Mouse (Mus musculus) gastrocnemius, adult 18-20 months (tissue): ENCODE data around the gene Thy1. TPM values are rescaled to one million over a fixed set of nuclear protein-coding genes. Genes with fewer than 3 reads are reported as not detected.

Experiments
- DNase-seq: peaks from one replicate; pipeline ENCODE4 v3.0.0; 2021; ENCODE audit warnings: low spot score
- total RNA-seq, 2 experiments: library from RNA; stranded (reverse); gene quantifications; 2 replicates each; pipeline ENCODE4 v1.2.3; 2021

Thy1 gene
- total RNA-seq, 2 experiments from 2014 or later = 7.9 to 10.5 TPM

DNA sequence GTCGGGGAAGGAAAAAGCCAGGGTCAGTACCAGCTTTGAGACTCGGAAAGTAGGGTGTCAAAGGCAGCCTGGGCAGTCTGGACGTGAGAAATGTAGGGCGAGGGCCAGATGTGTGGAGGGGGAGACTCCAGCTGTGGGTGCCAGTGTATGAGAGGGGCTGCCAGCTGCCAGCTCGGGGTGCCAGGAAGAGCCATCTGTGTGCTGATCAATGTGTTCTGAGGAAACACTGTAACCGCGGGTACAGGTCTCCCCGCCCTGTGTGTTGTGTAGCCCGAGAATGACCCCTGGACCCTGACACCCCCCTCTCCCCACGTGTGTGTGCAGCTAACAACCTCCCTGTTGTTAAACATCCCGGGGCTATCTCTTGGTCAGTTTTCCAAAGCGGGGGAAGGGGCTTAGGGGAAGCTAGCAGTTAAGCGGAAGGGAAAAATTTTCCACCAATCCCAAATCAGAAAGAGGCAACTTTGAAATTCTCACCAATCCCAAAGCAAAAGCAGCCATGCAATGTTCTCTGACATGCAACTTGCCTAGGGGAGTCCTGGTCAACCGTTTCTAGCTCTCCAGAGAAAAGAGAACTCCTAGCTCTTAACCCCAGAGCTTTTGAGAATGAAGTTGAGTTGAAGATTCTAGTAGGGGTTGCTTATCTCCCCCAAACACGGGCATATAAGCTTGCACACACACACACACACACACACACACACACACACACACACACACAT is 24.2 kb downstream of the Thy1 start:
- DNase-seq = no peak

DNA sequence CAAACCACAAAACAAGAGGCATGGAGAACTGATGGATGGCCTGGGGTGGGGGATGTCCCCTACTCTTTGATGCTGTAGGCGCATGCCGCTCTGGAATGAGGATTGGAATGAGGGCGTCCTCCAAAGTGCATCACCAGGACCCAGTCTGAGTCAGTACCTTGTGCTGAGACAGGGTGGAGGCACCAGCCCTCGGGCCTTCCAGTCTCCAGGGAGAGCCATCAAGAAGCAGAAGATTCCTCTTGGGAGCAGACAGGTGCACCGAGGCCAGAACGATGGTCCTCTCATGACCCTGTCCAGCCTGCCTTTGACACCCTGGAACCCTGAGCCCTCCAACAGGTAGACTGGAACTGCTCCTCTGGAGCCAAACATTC is 24.8 kb downstream of the Thy1 start:
- peak; percentile 23 for DNase-seq

DNA sequence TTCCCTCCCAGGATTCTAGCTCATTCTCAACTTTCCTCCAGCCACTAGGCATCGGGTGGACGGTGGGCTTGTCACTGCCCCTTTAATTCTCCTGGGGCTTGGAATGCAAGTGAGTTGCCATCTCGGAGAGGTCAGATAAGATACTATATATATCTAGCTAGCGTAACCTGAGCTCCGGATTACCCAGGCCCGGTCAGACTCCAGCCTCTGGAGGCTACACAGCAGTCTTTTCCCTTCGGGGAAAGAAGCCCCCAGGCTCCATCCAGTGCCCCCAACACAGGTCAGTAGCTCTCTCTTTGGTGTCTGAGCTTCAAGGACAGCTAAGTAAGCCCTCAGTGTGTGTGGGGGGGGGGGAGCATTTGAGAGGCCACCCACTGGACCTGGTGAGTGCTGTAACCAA is 26.1 kb downstream of the Thy1 start:
- peak; percentile 69 for DNase-seq

DNA sequence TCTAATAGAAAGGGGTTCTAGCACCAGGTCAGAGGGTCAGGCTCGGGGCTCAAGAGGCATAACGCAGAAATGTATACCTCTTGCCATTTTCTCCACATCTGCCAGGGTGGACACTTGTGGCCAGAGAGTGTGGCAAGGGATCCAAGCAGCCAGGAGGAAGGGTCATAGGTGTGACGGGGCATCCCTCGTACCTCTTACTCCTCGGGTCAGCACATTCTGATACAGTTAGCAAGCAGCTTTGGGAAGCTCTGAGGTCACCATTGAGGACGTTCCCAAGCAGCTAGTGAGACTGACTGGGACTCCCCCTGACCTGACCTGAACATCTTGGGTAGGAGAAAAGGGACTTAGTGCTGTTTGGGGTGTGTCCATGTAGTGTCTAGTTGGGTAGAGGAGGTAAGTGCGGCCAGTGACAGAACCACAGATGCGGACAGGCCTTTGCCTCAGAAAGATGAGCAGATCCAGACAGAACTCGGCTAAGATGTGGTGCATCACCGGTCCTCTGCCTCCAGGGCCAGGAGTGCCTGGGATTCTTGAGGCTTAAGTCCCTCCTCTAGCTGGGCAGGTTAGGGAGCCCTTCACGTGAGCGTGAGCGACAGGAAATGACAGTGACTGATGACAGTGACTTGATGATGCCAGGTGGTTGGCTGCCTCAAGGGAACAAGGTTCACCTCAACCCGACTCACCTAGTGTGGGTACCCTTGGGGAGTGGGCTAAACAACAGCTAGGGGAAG is 27.1 kb downstream of the Thy1 start:
- DNase-seq = peak; percentile 62

DNA sequence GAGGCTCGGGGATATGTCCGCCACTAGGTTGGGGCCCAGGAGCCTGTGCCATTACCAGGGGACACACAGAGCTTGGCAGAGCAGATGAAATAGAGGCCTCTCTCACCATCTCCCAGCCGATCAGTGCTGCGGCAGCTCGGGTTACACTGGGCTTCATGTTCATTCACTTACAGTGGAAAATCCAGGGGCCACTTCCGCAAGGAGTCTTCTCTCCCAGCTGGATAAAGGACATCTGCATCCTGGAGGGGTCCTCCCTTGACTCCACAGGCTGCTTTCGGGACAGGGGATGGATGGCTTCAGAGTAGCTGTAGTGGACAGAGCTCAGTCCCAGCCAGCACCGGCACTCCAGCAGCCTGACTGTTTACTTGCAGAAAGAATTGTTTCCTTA is 27.7 kb downstream of the Thy1 start:
- DNase-seq = no peak

DNA sequence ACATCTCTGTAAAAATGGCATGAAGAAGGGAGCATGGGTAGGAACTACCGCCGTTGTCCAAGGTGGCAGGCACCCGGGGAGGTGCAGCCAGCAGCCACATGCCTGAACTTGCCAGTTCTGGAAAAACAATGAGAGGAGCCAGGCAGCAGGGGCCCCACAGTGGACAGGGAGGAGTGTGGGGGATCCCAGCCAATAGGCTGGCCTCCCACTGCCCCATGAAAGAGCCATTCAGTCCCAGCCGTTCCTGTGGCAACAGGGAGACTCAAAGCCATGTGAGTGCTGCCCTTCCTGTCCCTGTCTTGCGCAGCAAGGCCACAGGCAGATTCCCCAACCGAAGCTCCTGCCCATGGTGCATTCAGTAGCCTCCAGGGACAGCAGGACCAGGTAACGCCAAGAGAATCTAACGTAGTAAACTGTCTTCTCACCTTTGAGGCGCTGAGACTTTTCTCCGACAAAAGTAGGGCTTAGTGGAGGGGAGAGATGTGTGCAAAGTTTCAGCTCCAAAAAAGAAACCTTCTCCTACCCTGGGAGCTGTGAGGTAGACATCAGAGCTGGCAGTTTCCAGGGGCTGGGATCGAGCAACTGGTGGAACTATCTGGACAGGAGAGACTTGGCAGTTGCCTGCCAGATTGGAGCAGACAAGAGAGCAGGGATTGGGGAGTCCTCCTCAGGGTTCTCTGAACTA is 28.9 kb downstream of the Thy1 start:
- no peak for DNase-seq

DNA sequence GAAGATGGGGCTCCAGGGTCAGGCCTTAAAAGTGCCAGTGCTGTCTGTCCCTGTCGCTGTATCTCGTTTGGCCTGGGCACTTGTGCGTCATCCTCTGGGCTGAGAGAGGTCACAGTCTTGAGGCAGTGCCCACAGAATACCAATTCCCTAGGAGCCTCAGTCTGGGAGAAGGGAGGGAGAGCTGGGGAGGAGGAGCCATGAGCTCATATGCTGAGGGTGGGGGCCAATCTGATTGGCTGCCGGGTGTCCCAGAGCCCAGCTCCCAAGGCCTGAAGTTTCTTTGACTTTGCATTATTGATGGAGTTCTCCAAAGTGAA is 29.4 kb downstream of the Thy1 start:
- DNase-seq = peak; percentile 86

DNA sequence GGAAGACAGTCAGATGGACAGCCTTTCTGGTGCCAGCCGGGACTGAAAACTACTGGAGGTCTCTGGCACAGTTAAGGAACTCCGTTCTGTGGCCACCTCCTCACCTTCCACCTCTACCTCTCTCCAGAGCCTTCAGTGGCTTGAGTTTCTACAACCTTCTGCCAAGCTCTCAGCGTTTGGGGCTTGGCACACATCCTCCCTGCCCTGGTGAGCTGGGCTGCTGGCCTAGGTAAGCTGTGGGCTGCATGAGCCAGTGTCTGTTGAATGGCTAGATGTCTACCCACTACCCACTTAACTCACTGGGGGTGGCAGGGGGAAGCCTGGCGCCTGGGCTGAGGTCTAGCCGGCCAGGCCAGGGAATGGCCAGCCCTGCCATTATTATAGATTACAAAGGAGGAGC is 29.9 kb downstream of the Thy1 start:
- DNase-seq = peak; percentile 66

DNA sequence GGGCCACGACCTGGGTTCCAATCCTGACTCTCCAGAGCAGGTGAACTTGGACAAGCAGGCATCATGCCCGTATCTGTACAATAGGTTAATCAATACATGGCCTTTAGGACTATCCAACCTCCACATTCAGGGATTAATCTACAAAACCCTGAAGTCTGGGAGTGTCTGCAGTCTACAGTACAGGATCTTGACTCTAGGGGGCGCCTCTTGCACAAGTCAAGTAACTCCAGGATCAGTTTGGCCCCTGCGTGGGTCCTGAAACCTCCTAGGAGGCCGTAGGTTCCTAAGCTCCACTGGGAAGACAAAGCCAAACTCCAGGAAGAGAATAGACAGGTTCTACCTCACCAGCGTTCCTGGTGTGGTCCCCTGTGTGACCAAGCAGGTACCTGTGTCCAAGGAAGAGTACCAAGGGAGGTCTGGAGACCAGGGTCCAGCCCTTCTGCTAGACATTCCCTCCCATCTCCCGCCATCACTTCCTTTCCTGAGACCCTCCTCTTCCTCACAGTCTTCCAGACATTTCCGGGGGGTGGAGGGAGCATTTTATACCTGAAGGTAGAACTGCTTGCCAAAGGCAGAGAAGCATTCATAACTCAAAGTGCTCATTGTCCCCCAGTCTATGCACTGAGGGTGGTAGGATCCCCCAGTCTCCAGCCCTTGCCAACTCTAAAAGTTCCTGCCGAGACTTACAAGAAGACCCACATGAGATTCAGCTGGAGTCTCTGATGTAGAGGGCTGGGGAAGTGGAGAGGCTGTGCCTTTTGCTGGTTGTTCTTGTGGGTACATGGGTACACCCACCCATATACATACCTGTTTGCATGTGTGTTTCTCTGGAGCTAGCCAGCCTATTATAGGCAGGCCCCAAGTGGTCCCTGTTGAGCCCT is 31.5 kb downstream of the Thy1 start:
- no peak for DNase-seq

DNA sequence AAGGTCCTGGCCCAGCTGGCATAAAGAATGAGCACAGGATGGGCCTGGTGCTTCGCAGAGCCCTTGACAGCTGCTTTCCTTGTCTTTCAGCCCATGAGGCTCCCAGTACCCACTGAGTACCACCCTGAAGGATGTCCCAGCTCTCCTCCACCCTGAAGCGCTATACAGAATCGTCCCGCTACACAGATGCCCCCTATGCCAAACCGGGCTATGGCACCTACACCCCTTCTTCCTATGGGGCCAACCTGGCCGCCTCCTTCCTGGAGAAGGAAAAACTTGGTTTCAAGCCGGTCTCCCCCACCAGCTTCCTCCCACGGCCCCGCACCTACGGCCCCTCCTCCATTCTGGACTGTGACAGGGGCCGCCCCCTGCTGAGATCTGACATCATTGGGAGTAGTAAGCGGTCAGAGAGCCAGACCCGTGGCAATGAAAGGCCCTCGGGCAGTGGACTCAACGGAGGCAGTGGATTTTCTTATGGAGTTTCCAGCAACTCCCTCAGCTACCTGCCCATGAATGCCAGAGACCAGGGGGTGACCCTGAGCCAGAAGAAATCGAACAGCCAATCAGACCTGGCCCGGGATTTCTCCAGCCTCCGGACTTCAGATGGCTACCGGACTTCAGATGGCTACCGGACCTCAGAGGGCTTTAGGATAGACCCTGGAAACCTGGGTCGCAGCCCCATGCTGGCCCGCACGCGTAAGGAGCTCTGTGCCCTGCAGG is 32.3 kb downstream of the Thy1 start:
- peak; percentile 9 for DNase-seq

DNA sequence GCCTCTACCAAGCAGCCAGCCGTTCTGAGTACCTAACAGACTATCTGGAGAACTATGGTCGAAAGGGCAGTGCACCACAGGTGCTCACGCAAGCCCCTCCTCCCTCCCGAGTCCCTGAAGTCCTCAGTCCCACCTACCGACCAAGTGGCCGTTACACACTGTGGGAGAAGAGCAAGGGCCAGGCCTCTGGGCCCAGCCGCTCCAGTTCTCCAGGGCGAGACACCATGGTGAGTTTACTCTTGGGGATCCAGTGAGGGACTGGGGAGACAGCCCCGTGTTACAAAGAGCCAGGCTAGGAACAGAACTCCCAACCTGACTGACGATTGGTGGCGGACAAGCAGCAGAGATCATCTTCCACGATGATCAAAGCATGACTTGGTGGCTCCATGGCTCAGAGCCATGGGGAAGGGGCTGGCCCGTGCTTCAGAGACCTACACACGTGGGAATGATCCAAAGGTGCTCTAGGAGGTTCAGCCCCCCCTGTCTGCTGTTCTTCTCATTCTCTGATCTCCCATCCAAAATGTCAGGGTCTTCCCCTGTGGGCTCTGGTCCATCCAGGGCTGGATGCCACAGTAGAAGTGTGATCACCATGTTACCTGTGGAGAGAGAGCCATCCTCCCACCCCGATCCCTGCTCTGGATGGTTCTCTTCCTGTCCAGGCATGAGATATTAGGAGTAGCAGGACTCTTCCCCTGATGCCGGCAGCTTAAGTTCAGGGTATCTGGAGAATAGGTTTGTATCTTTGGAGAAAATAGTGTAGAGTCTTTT is 33.0 kb downstream of the Thy1 start:
- DNase-seq = peak; percentile 9

DNA sequence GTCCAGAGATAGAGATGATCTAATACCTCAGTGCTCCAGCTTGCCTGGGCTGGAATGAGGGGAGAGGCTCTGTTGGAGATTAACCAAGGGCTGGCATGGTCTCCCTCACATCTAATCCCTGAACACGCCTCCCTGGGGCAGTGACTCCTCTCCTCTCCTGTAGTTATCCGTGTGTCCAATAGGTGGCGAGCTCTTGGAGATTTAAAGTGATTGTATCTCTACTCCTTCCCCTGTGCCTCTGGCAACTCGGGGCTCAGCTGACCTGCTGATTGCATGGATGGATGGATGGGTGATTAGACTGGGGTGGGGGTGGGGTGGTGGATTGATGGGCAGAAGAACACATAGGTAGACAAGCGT is 33.6 kb downstream of the Thy1 start:
- peak; percentile 94 for DNase-seq

DNA sequence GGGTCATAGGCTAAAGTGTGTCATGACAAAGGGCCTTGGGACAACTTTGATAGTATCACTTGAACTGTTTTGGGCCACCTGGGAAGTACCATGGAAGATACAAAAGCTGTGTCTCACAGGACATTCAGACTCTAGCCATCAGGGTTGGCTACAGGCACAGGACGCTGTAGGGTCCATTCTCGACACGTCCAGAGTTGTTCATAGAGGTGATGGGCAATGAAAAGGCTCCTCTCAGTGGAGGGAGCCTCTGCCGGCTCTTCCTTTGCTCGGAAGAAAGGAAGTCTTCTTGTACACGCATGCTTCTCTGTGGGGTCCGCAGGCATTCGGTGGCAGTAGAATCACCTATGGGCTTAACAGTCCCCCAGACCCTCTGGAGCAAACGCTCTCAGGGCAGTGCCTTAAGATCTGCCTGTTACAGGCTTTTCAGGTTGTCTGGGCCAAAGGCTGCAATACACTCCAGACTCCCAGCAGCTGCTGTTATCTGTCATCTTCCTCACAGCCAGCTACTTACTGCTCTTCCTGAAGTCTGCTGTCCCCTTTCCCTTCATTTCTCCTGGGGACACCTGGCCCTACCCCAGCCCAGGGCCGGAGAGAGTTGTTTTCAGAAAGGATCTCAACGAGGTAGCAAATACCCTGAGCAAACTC is 34.2 kb downstream of the Thy1 start:
- peak; percentile 15 for DNase-seq

DNA sequence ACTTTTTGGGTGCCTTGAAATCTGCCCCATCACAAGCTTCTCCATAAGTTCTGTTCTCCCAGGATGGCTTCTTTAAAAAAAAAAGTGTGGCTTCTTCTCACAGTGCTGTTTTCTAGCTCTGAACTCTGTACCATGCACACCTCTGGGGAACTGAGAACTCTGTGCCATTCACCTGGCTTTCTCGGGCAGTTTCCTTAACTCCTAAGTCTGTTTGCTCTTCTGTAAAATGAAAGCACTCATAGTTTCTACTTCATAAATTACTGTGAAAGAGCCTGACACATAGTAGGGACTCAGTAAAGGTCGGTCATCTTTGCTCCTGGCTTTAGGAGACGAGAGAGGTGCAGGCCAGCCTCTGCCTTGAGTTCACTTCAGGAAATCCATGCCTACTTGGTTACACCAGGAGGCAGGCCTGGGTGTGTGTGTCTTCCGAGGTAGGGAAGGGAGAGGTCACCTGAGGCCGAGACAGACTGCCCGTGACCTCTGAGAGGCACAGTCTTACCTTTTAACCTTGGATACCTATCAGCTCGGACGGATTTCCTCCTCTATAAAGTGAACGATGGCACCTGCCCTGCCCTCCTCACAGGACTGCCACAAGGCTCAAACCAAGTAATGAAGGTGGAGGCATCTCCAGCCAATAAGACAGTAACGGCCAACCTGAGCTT is 35.1 kb downstream of the Thy1 start:
- DNase-seq = peak; percentile 40

DNA sequence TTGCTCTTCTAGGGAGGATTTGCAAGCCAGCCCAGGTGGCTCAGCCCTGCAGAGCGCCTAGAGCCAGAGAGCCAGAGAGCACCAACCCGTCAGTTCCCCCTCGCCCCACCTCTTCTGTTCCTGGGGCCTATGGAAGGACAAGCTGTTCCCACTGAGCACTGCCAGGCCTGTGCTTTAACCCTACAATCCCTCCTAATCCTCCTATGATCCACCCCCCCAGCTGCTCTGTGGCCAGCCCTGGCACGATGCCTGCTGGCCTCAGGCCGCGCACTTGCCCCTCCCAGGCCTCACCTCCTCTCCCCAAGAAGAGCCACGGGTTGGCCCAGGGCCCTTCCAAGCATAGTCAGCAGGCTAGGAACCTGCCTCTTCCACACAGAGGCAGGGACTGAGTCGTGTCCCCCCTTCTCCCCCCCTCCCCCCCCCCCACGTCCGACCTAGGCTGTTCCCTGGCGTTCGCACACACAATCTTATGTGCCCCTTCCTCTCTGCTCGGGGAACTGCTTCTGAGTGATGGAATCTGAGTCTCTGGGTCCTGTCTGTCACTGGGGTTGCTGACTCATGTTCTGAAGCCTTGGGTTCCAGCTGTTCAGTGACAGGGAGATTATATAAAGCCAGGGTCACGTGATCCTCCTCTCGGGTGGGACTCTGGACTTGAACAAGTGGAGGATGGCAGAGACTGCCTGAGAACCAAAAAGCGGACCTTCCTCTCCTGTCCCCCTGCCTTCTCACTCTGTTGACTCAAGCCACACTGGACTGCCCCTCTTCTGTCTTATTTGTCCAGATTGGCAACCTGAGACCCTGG is 36.0 kb downstream of the Thy1 start:
- peak; percentile 95 for DNase-seq

DNA sequence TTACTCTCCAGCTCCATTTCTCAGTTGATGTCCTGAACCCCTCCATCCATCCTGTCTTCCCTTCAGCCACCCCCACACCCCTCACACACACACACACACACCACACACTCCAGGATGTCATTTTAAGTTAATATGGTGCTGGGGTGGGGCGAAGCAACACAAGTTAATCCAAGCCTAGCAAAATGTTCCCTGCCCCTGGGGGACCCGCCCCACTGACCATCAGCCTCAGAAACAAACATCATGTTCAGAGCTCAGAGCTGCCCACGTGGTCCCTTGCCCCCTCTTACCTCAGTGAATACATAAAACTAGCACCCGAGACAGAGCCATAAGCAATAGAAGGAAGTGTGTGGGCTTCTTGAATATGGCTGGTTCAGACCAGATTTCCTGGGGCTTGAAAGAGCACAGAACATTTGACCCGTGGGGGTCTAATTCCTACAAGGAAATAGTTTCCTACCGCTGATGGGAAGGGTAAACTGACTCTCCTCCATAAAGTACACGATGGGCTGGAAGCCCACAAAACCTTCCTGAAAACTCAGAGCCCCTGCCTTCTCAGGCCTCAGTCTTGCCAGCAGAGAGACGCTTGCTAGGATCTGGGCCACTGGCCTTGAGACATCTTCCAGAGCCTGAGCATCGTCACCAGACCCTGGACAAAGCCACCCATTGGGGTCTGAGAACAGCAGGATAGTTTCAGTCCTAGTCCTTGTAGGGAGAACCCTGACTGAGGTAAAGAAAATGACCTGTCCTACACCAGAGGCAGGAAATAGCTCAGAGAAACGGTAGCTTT is 37.0 kb downstream of the Thy1 start:
- no peak for DNase-seq

DNA sequence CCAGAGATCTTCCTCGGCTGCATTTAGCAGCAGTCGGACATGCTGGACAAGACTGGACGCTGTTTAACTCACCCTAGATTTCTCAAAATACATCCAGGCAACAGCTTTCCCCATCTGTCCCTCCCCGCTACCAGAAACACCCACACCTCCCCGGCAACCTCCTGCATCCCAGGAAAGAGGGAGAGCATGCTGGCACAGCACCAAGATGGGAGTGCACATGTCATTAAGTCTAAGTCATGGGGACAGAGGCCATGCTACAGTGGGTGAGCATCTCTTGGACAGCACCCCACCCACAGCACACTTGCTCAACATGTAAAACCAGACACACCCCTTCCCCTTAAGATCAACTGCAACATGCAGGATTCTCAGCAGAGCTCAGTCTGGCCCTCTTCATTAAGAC is 37.8 kb downstream of the Thy1 start:
- DNase-seq = no peak

DNA sequence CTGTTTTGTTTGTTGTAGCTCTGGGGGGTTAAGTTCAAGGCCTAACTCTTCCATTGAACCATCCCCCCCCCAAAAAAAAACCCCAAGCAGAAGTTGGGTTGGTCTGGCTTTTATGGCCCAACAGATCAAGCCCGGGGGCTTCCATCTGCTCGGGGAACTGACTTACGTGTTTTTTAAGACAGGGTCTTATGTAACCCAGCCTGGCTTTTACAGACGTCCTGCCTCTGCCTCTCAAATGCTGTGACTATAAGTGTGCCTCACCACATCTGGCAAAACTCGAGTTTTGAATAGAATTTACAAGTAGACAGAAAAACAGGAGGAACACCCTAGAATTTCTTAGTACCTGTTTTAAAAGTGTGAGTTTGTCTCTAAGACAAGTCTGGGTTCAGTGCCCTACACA is 38.4 kb downstream of the Thy1 start:
- no peak for DNase-seq
